Mouse (Mus musculus) heart, postnatal 0 days (tissue): Measurements from ENCODE around the gene Ccdc32.

Source experiments
- CTCF ChIP-seq: IDR thresholded peaks from 2 replicates; pipeline ENCODE4 v1.5.1; 2016; ENCODE audit warnings: antibody characterized with exemption, control low read depth, low read depth
- EP300 ChIP-seq: IDR thresholded peaks from 2 replicates; pipeline ENCODE4 v1.6.1; 2016; ENCODE audit warnings: antibody characterized with exemption, low read depth

- TF ChIP-seq EP300, result no peak; the same call in 1 of the 2 replicates
- no peak for TF ChIP-seq CTCF
These were observed 13.5 kb downstream of the Ccdc32 start for GRCm38 (mm10) chr2:119015604-119016180.
